Mouse (Mus musculus) midbrain, embryonic 13.5 days (tissue): ENCODE results near the gene Cdc26. TPM values are rescaled to one million over a fixed set of nuclear protein-coding genes. Genes with fewer than 3 reads are reported as not detected.

Experiments used
- ATAC-seq: fragments of 200-750 bp; cut with Nextera tagmentation; 2 replicates; pipeline ENCODE4 v1.8.0; 2017; ENCODE audit warnings: mild to moderate bottlenecking, moderate TSS enrichment, moderate library complexity
- H3K27ac ChIP-seq: fragments of 300-500 bp; sonication (generic); 2 replicates; pipeline ENCODE4 v1.5.1; 2015; ENCODE audit warnings: inconsistent platforms, mild to moderate bottlenecking, moderate library complexity
- H3K27me3 ChIP-seq: fragments of 300-500 bp; sonication (generic); 2 replicates; pipeline ENCODE4 v1.6.1; 2015; ENCODE audit warnings: mild to moderate bottlenecking, inconsistent platforms
- H3K36me3 ChIP-seq: fragments of 300-500 bp; sonication (generic); 2 replicates; pipeline ENCODE4 v1.6.1; 2015; ENCODE audit warnings: mild to moderate bottlenecking, inconsistent platforms
- H3K4me1 ChIP-seq: fragments of 300-500 bp; sonication (generic); replicated peaks from 2 replicates; pipeline ENCODE4 v1.6.1; 2015; ENCODE audit warnings: inconsistent platforms
- H3K4me2 ChIP-seq: fragments of 300-500 bp; sonication (generic); replicated peaks from 2 replicates; pipeline ENCODE4 v1.6.1; 2015; ENCODE audit warnings: moderate library complexity, mild to moderate bottlenecking, inconsistent platforms
- H3K4me3 ChIP-seq: fragments of 300-500 bp; sonication (generic); replicated peaks from 2 replicates; pipeline ENCODE4 v1.5.1; 2015; ENCODE audit warnings: mild to moderate bottlenecking, inconsistent platforms
- H3K9ac ChIP-seq: fragments of 300-500 bp; sonication (generic); replicated peaks from 2 replicates; pipeline ENCODE4 v1.6.1; 2015; ENCODE audit warnings: mild to moderate bottlenecking, inconsistent platforms
- H3K9me3 ChIP-seq: fragments of 300-500 bp; sonication (generic); 2 replicates; pipeline ENCODE4 v1.6.1; 2016; ENCODE audit warnings: mild to moderate bottlenecking, inconsistent platforms
- WGBS: fragments of 180-500 bp; shearing (Covaris S2); methylation state at CpG from one replicate; pipeline ENCODE4 v1.1.7; 2015; 5-methylcytosine and 5-hydroxymethylcytosine counted together
- polyA plus RNA-seq: library from polyadenylated mRNA; unstranded; fragments of >200 nt; fragmentation: Nextera tagmentation; extraction: Ambion mirVana; gene quantifications from 2 replicates; pipeline ENCODE4 v1.2.1, GENCODE M21; 2015

Gene Cdc26
- polyA plus RNA-seq = 116 and 120 TPM in 2 replicates

- no peaks in the 10 kb centered on the region for H3K27me3 ChIP-seq
- H3K4me2 ChIP-seq = peak within 1 kb of the TSS; percentile 79
- under 1% methylated on average over 39 of the region's 39 CpGs for WGBS
- peak; percentile 99 for ATAC-seq
- H3K4me3 ChIP-seq = peak within 1 kb of the TSS; percentile 73
- peak within 1 kb of the TSS; percentile 76 for H3K27ac ChIP-seq
- H3K36me3 ChIP-seq = peaks cover 31% of the 10 kb centered on the region
- H3K4me1 ChIP-seq = peaks cover 46% of the 10 kb centered on the region
- peak within 1 kb of the TSS; percentile 87 for H3K9ac ChIP-seq
- H3K9me3 ChIP-seq = no peaks in the 10 kb centered on the region
These were observed at the start of gene Cdc26, which contains the start of gene Prpf4 for GRCm38 (mm10) chr4:62408601-62409282. Gene Cdc26 (minus strand): TSS chr4:62408642. Gene Prpf4 (plus strand): TSS chr4:62408797.

- ATAC-seq = no peak
These were observed 46.6 kb upstream of the Cdc26 start for GRCm38 (mm10) chr4:62454995-62455394.

GRCm38 (mm10) chr4:62440986-62441385 lies 32.5 kb upstream of the Cdc26 start:
- no peak for ATAC-seq
- Histone ChIP-seq H3K36me3 (no peaks in the 10 kb centered on the region), H3K4me1 (no peaks in the 10 kb centered on the region), H3K9me3 (no peaks in the 10 kb centered on the region), H3K9ac (no peak overlapping the region), H3K27ac (no peak overlapping the region), H3K4me2 (no peak overlapping the region), H3K4me3 (no peak overlapping the region), H3K27me3 (no peaks in the 10 kb centered on the region)
- 83% methylated on average over 4 of the region's 4 CpGs for WGBS

More at GRCm38 (mm10) chr4:62454995-62455394, 46.6 kb upstream of the Cdc26 start:
- H3K27ac ChIP-seq = no peak overlapping the region
- no peaks in the 10 kb centered on the region for H3K9me3 ChIP-seq
- peaks cover 11% of the 10 kb centered on the region for H3K36me3 ChIP-seq
- H3K4me1 ChIP-seq = no peaks in the 10 kb centered on the region
- H3K4me2 ChIP-seq = no peak overlapping the region
- H3K4me3 ChIP-seq = no peak overlapping the region
- H3K27me3 ChIP-seq = no peaks in the 10 kb centered on the region
- 67% methylated on average over 5 of the region's 5 CpGs for WGBS
- no peak overlapping the region for H3K9ac ChIP-seq

GRCm38 (mm10) chr4:62440544-62440943 lies 32.1 kb upstream of the Cdc26 start:
- Histone ChIP-seq H3K4me2 (no peak overlapping the region), H3K36me3 (no peaks in the 10 kb centered on the region), H3K27me3 (no peaks in the 10 kb centered on the region), H3K9ac (no peak overlapping the region), H3K4me1 (no peaks in the 10 kb centered on the region), H3K9me3 (no peaks in the 10 kb centered on the region), H3K4me3 (no peak overlapping the region), H3K27ac (no peak overlapping the region)
- WGBS = 72% methylated on average over 4 of the region's 4 CpGs
- ATAC-seq = no peak

DNA sequence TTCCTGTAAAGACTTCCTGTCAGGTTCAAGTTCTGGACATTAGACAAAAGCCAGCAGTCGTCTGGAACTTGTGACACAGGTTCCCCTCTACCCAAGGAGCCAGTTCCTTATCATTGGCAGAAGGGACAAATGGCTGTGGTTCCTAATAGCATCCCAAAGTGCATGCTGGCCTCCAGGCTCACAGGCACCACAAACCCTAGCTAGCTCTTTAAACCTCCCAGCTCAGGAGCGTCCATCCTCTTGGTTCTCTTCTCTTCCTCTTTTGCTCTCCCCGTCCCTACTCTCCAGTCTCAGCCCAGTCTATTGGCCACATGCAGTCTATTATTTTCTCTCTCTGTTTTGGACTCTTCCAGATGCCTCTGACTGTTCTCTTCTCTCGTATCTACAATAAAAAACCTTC lies 31.4 kb upstream of the Cdc26 start:
- WGBS = 74% methylated on average over 4 of the region's 4 CpGs
- H3K36me3 ChIP-seq = no peaks in the 10 kb centered on the region
- ATAC-seq = no peak

GRCm38 (mm10) chr4:62437871-62438270 lies 29.4 kb upstream of the Cdc26 start:
- no peak overlapping the region for H3K27ac ChIP-seq
- no peaks in the 10 kb centered on the region for H3K27me3 ChIP-seq
- no peak overlapping the region for H3K4me3 ChIP-seq
- H3K4me1 ChIP-seq = no peaks in the 10 kb centered on the region
- H3K4me2 ChIP-seq = no peak overlapping the region
- H3K9ac ChIP-seq = no peak overlapping the region
- ATAC-seq = no peak
- WGBS = 88% methylated on average over 7 of the region's 7 CpGs
- no peaks in the 10 kb centered on the region for H3K36me3 ChIP-seq
- H3K9me3 ChIP-seq = no peaks in the 10 kb centered on the region

More for the DNA sequence above, 31.4 kb upstream of the Cdc26 start:
- Histone ChIP-seq H3K4me3 (no peak overlapping the region), H3K9me3 (no peaks in the 10 kb centered on the region), H3K4me1 (no peaks in the 10 kb centered on the region), H3K27me3 (no peaks in the 10 kb centered on the region), H3K27ac (no peak overlapping the region), H3K4me2 (no peak overlapping the region), H3K9ac (no peak overlapping the region)

GRCm38 (mm10) chr4:62437256-62437778 lies 28.9 kb upstream of the Cdc26 start:
- Histone ChIP-seq H3K27me3 (no peaks in the 10 kb centered on the region), H3K9me3 (no peaks in the 10 kb centered on the region), H3K36me3 (no peaks in the 10 kb centered on the region), H3K4me3 (no peak overlapping the region), H3K4me2 (no peak overlapping the region), H3K9ac (no peak overlapping the region), H3K4me1 (no peaks in the 10 kb centered on the region), H3K27ac (no peak overlapping the region)
- ATAC-seq = no peak
- WGBS = 88% methylated on average over 3 of the region's 3 CpGs

- no peaks in the 10 kb centered on the region for H3K36me3 ChIP-seq
- H3K4me2 ChIP-seq = no peak within 1 kb of the TSS
- H3K27me3 ChIP-seq = no peaks in the 10 kb centered on the region
- H3K4me3 ChIP-seq = no peak within 1 kb of the TSS
- H3K9ac ChIP-seq = no peak within 1 kb of the TSS
- WGBS = 81% methylated on average over 6 of the region's 6 CpGs
- no peaks in the 10 kb centered on the region for H3K9me3 ChIP-seq
- no peaks in the 10 kb centered on the region for H3K4me1 ChIP-seq
- no peak within 1 kb of the TSS for H3K27ac ChIP-seq
- ATAC-seq = no peak
These were observed 26.6 kb upstream of the Cdc26 start, which contains the start of gene Rnf183 for GRCm38 (mm10) chr4:62435081-62435480. Gene Rnf183 (minus strand): TSS chr4:62435252.

DNA sequence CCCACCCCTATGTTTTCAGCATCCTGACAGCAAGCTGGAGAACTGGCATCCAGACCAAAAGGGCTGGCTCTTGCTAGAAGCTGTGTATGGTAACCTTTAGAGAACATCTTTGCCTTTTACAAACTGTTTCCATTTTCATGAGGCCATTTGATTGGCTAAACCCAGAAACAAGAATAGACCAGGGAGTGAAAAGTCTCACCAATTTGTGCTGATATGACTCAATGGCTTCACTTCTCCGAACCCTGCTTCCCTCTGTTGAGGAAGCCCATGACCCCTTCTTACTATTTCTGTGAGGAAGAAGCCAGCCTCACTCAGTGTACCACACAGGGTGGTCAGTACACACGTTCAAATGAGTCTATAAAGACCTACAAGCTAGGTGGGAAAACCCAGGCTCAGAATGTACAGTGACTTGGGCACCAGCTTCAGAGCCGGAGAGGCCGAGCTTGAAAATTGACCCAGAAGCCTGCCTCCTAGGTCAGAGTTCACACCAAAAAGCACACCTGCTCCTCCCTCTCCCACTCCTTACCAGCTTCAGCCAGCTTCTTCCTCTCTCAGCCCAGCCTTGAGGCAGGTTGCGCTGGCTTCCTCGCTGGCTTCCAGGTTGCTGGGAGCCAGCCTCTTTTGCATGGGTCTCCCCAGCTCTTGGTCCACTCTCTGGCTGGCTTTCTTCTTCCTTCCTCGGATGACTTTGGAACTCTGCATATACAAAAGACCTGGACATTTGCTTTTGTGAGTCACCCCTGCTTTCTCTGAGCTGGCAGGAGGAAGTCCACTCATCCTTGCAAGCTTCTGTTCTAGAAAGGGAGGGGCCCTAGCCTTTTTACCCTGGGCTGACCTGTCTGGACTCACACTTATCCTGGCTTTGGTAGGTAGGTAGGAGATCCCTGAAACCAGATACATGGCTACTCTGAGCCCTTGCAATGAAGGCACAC lies 25.8 kb upstream of the Cdc26 start:
- no peak overlapping the region for H3K9ac ChIP-seq
- H3K4me1 ChIP-seq = no peaks in the 10 kb centered on the region
- H3K9me3 ChIP-seq = no peaks in the 10 kb centered on the region
- ATAC-seq = no peak
- H3K27me3 ChIP-seq = no peaks in the 10 kb centered on the region
- no peaks in the 10 kb centered on the region for H3K36me3 ChIP-seq
- WGBS = 80% methylated on average over 7 of the region's 7 CpGs
- no peak overlapping the region for H3K4me2 ChIP-seq
- H3K4me3 ChIP-seq = no peak overlapping the region
- H3K27ac ChIP-seq = no peak overlapping the region

GRCm38 (mm10) chr4:62431522-62431921 lies 23.1 kb upstream of the Cdc26 start:
- Histone ChIP-seq H3K4me2 (no peak overlapping the region), H3K4me3 (no peak overlapping the region), H3K27ac (no peak overlapping the region), H3K9ac (no peak overlapping the region), H3K27me3 (no peaks in the 10 kb centered on the region), H3K9me3 (no peaks in the 10 kb centered on the region), H3K36me3 (peaks cover 4% of the 10 kb centered on the region; the same call in 1 of the 2 replicates), H3K4me1 (no peaks in the 10 kb centered on the region)
- WGBS = 87% methylated on average over 4 of the region's 4 CpGs
- no peak for ATAC-seq

DNA sequence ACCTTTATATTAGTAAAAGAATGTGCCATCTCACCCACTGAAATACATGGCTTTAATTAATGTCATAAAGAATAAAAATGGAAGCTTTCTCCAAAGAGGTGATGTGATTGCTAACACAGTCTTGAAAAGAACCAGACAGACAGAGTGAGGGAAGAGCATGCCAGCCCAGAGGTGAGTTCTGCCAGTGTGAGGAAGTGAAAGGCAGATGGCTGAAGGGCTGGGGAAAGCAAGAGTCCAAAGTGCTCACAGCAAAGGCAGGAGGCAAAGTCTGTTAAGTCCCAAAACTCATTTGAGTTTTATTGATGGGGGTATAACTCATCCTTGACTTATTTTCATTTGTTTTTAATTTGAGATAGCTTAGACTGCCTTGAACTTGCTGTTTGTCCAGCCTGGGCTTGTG lies 22.2 kb upstream of the Cdc26 start:
- no peak overlapping the region for H3K27ac ChIP-seq
- no peaks in the 10 kb centered on the region for H3K4me1 ChIP-seq
- no peak overlapping the region for H3K9ac ChIP-seq
- no peaks in the 10 kb centered on the region for H3K27me3 ChIP-seq
- no peak overlapping the region for H3K4me2 ChIP-seq
- ATAC-seq = no peak
- no peaks in the 10 kb centered on the region for H3K9me3 ChIP-seq
- H3K4me3 ChIP-seq = no peak overlapping the region
- peaks cover 9% of the 10 kb centered on the region for H3K36me3 ChIP-seq

GRCm38 (mm10) chr4:62429616-62430015 lies 21.2 kb upstream of the Cdc26 start:
- ATAC-seq = no peak
- H3K9ac ChIP-seq = no peak overlapping the region
- no peak overlapping the region for H3K27ac ChIP-seq
- no peaks in the 10 kb centered on the region for H3K9me3 ChIP-seq
- H3K4me1 ChIP-seq = no peaks in the 10 kb centered on the region
- H3K27me3 ChIP-seq = no peaks in the 10 kb centered on the region
- H3K36me3 ChIP-seq = peaks cover 19% of the 10 kb centered on the region
- no peak overlapping the region for H3K4me3 ChIP-seq
- WGBS = 92% methylated on average over 9 of the region's 9 CpGs
- H3K4me2 ChIP-seq = no peak overlapping the region
